Mouse (Mus musculus) heart, postnatal 36 days (tissue): ENCODE results near the gene S100a4. TPM values are rescaled to one million over a fixed set of nuclear protein-coding genes. Genes with fewer than 3 reads are reported as not detected.

Source experiments
- total RNA-seq, 2 experiments: library from RNA; stranded (reverse); gene quantifications; 2 replicates each; pipeline ENCODE4 v1.2.3; 2021

The S100a4 gene
- total RNA-seq, 2 experiments from 2014 or later, result 10.1 to 14.2 TPM

Other genes starting within 250 kb of the S100a4 start
- under 1 TPM; 0.54 to 1.00 TPM for gene Slc27a3, start 213.8 kb upstream of the S100a4 start, total RNA-seq
- 10 to 100 TPM; 23.7 to 27.9 TPM for gene Ints3, start 170.1 kb upstream of the S100a4 start, total RNA-seq
- 10 to 100 TPM; 19.9 to 21.3 TPM for gene Npr1, start 137.9 kb upstream of the S100a4 start, total RNA-seq
- gene Ilf2, start 127.6 kb upstream of the S100a4 start, total RNA-seq, result 10 to 100 TPM; 29.6 to 32.2 TPM
- 10 to 100 TPM; 61.0 to 71.3 TPM for gene Snapin, start 112.7 kb upstream of the S100a4 start, total RNA-seq
- 100 to 1,000 TPM in 1 of 2 experiments, 10 to 100 TPM in 1; 92.7 to 106 TPM for gene Chtop, start 94.3 kb upstream of the S100a4 start, total RNA-seq
- 100 to 1,000 TPM; 897 to 921 TPM for gene S100a1, start 89.4 kb upstream of the S100a4 start, total RNA-seq
- 10 to 100 TPM; 31.2 to 32.1 TPM for gene S100a13, start 89.3 kb upstream of the S100a4 start, total RNA-seq
- gene S100a14, start 76.9 kb upstream of the S100a4 start, total RNA-seq, result under 1 TPM; 0.46 to 0.53 TPM
- 10 to 100 TPM; 64.0 to 66.5 TPM for gene S100a16, start 66.5 kb upstream of the S100a4 start, total RNA-seq
- not detected for gene S100a3, start 43.2 kb upstream of the S100a4 start, total RNA-seq
- not detected for gene S100a2, start 13.5 kb upstream of the S100a4 start, total RNA-seq
- gene Gm42674, start 1.9 kb upstream of the S100a4 start, total RNA-seq, result not detected
- not detected for gene S100a5, start 4.8 kb downstream of the S100a4 start, total RNA-seq
- gene S100a6, start 9.1 kb downstream of the S100a4 start, total RNA-seq, result 10 to 100 TPM; 71.6 to 89.7 TPM
- gene S100a7a, start 50.2 kb downstream of the S100a4 start, total RNA-seq, result under 1 TPM in 1 of 2 experiments, not detected in 1; 0.27 TPM
- 1 to 10 TPM; 2.4 to 3.3 TPM for gene S100a8, start 65.2 kb downstream of the S100a4 start, total RNA-seq
- 1 to 10 TPM; 3.1 to 4.4 TPM for gene S100a9, start 92.0 kb downstream of the S100a4 start, total RNA-seq
- gene Pglyrp4, start 123.1 kb downstream of the S100a4 start, total RNA-seq, result not detected
- gene Gm5849, start 174.1 kb downstream of the S100a4 start, total RNA-seq, result not detected